Mouse (Mus musculus): ENCODE measurements around the gene Cdh13. TPM values are rescaled to one million over a fixed set of nuclear protein-coding genes. Genes with fewer than 3 reads are reported as not detected.

The Cdh13 gene
- 10 to 100 TPM; 81.0 to 97.1 (median 86.4) TPM for total RNA-seq (2022)

- DNase-seq (ENCODE audit: low spot score in 2 of 2) = peak; percentile 62 to 74
Measured at GRCm38 (mm10) chr8:118283600-118284111, at the start of gene Cdh13. TSS of gene Cdh13 (plus strand) at chr8:118283733.

DNA sequence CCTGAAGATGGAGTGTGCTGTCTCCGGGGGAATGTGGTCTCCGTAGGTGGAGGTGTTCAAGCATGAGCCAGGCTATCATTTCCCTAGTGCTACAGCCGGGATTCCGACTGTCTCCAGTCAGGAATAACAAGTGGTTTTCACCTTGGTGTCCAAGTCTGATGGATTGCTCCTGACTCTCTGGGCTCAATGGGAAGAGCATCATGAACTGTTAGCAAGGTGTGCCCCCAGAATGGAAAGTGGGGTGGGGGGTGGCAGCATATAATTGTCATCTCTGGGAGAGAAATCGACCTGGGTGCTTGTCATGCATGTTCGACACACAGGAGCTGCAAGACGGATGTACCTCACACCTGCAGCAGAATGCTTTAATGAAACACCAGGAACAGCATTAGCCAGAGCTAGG is 47.9 kb upstream of the Cdh13 start:
- no peak for DNase-seq (ENCODE audit: low spot score in 2 of 2)

DNA sequence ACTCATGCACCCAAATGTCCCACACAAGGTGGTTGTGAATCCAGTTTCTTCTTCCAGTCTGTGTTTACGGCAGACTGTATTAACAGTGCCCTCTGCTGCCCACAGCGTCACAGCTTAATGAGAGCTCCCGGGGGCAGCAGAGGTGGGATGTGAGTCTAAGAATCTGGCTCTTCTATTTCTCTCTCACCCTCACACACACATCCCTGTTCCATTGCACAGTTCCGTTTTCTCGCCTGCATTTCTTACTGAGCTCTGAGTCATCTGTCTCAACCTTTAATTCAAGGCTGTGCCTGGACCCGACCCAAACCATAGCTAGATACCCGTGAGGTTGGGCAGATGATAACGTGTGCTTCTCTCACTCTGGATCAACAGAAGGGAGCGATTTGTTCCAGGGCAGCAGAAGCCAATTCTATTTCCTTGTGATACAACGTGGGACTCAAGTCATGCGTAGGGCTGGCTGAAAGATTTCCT is 46.3 kb upstream of the Cdh13 start:
- DNase-seq (ENCODE audit: low spot score in 2 of 2) = peak; percentile 15 to 78

DNA sequence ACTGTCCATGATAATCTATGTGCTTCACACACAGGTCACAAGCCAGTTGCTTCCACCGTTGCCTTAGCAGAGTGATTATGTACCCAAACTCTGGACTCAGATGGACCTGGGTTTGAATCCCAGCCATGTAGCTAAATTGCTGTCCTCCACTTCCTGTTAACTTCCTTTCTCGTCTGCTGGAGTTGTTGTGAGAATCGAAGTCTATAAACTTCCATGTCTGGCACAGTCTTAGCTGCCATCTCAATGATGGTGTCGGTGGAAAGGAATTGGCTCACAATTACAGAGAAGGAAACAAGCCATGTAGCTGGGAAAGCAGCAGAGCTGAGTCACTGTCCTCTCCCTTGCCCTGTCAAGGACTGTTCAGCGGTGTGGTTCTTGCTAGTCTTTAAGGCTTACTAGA is 45.4 kb upstream of the Cdh13 start:
- DNase-seq (ENCODE audit: low spot score in 2 of 2) = no peak

- DNase-seq (ENCODE audit: low spot score in 2 of 2) = no peak
Measured at GRCm38 (mm10) chr8:118239186-118239585, 44.3 kb upstream of the Cdh13 start.

- DNase-seq (ENCODE audit: low spot score in 2 of 2) = no peak
Measured at GRCm38 (mm10) chr8:118249319-118249718, 34.2 kb upstream of the Cdh13 start.

DNA sequence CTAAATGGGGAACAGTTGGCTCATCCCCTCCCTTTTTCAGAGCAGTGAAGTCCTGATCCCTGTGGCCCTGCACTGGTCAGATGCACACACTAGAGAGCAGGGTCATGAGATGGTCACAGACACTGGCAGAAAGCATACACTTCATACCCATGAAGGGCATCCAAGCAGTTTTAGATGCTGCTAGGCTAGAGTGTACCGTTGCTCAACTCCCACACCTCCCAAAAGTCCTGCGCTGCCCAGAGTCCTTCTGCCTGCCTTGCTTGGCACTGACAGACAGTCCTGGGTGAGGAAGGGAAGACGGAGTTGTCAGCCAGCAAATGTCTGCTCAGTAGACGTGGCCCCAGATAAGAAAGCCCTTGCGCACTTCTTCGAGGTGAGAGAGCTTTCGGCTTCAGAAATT is 33.6 kb upstream of the Cdh13 start:
- no peak for DNase-seq (ENCODE audit: low spot score in 2 of 2)

- no peak for DNase-seq (ENCODE audit: low spot score in 2 of 2)
Measured at GRCm38 (mm10) chr8:118263117-118263516, 20.4 kb upstream of the Cdh13 start.

DNA sequence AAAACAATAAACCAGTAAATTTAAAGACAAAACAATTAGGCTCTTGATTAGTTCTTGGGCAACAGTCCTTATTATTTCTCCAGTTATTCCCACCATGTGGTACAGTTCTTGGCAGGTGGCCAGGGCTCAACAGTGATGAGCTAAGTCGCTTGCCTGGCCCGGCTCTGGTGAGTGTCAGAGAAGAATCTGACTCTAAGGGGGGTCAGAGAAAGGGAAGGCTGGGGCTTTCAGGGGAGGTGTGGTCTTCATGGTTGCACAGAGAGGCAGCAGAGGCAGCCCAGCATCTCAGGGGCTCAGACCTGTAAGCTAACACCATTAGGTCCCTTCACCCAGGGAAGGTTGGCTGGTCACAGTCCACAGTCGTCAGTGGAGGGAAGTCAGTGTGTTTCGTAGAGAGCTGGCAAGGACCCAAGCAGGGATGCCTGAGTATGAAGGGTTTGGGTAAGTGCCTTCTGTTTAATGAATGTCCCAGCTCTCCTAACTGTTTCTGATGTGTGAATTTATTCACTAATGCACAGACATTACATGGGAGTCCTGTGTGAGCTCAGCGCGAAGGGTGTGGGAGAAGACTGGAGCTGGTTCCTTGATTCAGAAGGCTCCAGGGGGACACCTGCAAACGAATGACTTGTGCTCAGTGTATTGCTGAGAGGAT is 12.7 kb upstream of the Cdh13 start:
- DNase-seq (ENCODE audit: low spot score in 2 of 2) = no peak

- no peak for DNase-seq (ENCODE audit: low spot score in 2 of 2)
Measured at GRCm38 (mm10) chr8:118272493-118272892, 11.0 kb upstream of the Cdh13 start.

DNA sequence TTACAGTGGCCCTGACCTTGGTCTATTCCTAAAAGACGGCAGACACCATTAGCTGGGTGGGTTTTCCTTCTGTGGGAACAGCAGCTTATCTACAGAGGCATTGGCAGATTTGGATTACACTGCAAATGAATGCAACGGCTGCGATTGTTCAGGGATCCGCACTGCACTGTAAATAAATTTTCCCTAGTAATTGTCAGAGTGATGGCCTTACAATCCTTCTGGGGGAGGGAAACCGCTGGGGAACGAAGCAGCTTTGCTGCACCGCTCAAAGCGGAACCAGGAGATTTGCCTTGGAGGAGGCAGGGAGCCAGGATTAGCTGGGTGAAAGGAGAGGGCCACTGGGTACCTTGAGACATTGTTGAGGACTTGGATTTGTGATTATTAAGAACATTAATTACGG is 9.3 kb upstream of the Cdh13 start:
- no peak for DNase-seq (ENCODE audit: low spot score in 2 of 2)

- DNase-seq (ENCODE audit: low spot score in 2 of 2) = peak; percentile 22 to 68
Measured at GRCm38 (mm10) chr8:118274688-118275087, 8.8 kb upstream of the Cdh13 start.

GRCm38 (mm10) chr8:118284112-118285029 is 838 bp downstream of the Cdh13 start:
- DNase-seq (ENCODE audit: low spot score in 2 of 2) = no peak

GRCm38 (mm10) chr8:118285596-118286281 is 2.2 kb downstream of the Cdh13 start:
- no peak for DNase-seq (ENCODE audit: low spot score in 2 of 2)

DNA sequence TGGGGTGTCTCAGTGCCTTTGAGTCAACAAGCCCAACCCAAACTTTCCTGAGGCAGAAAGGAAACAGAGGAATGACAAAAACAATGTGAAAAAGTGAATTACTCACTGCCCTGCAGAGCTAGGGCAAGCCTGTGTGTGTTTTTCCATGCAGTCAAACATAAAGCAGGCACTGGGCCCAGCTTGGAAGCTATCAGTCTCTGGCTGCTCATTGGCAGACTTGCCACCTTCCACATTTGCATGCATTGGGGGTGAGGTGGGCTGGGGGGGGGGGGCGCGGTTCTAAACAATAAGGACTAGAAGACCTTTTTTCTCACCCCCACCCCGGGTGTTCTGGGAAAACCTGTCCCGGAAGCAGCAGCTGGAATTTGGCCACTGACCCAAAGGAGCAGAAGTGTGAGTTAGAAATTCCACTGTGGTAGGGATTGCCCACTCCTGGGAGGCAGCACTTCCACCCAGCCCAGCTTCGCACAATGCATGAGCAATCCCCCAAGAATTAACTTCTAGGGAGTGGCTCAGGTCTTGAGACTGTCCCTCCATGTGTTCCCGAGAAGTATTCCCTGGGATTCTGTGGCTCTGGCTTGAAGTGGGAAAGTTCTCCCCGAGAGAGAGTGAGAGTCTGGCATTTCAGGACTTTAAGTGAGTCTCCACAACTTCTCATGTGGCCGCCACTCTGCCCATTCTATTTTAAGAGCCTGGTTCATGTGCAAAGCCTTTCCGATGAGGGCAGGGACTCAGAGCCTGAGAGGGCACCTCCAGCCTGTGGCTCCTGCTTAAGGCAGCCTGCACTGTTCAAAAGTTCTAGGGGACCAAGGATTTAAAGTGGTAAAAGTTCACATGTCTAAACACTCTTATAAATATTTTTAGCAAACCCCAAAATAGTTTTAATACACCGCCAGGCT is 3.0 kb downstream of the Cdh13 start:
- DNase-seq (ENCODE audit: low spot score in 2 of 2) = no peak

DNA sequence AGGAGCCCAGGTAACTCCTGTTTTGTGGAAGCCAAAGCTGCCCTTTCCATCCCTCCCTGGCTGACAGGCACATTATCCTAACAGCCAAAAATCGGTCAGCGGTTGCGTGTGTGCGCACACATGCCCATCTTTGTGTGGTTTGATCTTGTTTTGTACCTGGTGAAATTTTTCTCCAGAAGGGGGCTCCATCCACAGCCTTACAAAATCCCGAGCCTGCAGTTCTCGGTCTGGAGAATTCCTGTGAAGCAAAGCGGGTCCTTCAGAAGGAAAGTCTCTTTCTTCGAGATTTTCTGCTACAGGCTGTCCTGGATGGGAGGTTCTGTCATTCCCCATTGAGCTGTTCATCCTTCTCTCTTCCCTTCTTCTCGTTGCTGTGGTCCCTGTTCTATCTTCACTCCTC is 4.0 kb downstream of the Cdh13 start:
- no peak for DNase-seq (ENCODE audit: low spot score in 2 of 2)

GRCm38 (mm10) chr8:118288259-118288952 is 4.9 kb downstream of the Cdh13 start:
- no peak for DNase-seq (ENCODE audit: low spot score in 2 of 2)

DNA sequence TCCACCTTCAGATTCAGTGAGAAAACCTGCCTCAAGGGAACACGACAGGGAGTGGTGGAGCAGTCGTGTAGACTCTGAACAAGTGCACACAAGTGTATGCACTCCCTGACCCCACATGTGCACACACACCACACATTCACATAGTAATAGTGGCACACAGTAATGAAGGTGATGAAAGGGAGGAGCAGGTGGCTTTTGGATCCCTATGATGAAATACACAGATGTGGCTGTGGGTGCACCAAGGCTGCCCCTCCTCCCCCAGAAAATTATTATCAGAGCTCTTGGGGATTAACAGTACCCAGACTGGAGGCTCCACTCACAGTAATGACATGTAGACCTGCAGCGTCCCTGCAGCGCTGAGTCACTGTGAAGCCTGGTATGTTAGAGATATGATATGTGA is 5.6 kb downstream of the Cdh13 start:
- DNase-seq (ENCODE audit: low spot score in 2 of 2) = no peak

- no peak for DNase-seq (ENCODE audit: low spot score in 2 of 2)
Measured at GRCm38 (mm10) chr8:118289525-118289924, 6.0 kb downstream of the Cdh13 start.

DNA sequence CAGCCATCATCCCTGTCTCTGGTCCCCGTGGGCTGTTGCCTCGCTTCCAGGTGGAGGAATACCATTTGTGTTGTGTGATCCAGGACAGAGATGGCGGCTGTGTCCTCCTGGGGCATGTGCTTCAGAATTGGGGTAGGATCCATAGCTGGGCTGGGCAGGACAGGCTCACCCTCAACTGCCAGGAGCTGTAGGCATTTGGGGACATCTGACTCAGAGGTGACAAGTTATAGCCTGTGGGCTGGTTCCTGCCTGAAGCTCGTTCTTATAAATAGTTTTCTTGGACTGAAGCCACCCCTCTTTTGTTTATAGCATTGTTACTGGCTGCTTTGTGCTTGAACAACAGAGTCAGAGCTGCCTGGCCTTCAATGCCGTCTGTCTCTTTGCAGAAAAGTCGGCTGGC is 6.7 kb downstream of the Cdh13 start:
- no peak for DNase-seq (ENCODE audit: low spot score in 2 of 2)
